Mouse (Mus musculus) embryonic stem cell, embryonic (primary cell): ENCODE results near the gene Ubxn11.
"Not testable (repeated sequence)": the region's sequence is repeated elsewhere in the genome, so short reads cannot be mapped to it uniquely, and the experiment has no call there.

ENCODE experiments used
- CTCF ChIA-PET, 4 experiments: fragments of 300-600 bp in 2 of 4; fragments of 350-600 bp in 2 of 4; sonication (Branson Sonifier 250); formaldehyde crosslinking; loops; one replicate each; lab custom pipeline; 2022; ENCODE audit warnings: inconsistent platforms in 2 of 4; lab: Charles Lee
- POLR2A ChIA-PET, 4 experiments: fragments of 300-600 bp in 2 of 4; fragments of 350-600 bp in 2 of 4; sonication (Branson Sonifier 250); formaldehyde crosslinking; loops; one replicate each; lab custom pipeline; 2022; ENCODE audit warnings: antibody characterized with exemption in 4 of 4, inconsistent platforms in 1 of 4; lab: Charles Lee

Ubxn11 gene

DNA sequence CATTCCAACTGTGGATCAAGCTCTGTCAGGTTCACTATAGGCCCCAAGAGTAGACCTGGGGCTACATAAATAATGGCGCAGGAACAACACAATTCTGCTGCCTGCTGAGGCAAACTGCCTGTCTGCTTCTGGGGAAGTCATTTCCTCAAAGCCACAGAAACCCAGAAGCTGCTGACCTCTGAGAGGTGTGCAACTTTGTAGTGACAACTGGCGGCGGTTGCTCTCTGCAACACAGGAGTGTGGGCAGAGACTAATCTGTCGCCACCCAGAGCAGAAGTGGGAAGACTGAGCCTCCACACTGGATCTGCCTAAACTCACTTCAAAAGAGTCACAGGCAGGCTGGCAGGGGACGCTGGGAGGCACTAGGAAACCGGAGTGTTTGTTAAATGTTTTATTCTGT lies 27.1 kb downstream of the Ubxn11 start:
- CTCF ChIA-PET = interaction anchor here in 3 of 4 experiments (0.5 to 5.5 kb wide), 14 partner anchors 9 to 289 kb away, joined by 3 to 26 read pairs (median 5); partner anchors contain the start of gene Cep85 (in 1 of the 3)
- POLR2A ChIA-PET = interaction anchor here in 3 of 4 experiments (0.6 to 20.3 kb wide), 27 partner anchors 9 to 782 kb away, joined by 3 to 285 read pairs (median 4); partner anchors contain the start of genes Cep85 (in 2 of the 3), Pdik1l (in 2 of the 3), Ubxn11 (in 2 of the 3) and Cd52 (in 1 of the 3)

DNA sequence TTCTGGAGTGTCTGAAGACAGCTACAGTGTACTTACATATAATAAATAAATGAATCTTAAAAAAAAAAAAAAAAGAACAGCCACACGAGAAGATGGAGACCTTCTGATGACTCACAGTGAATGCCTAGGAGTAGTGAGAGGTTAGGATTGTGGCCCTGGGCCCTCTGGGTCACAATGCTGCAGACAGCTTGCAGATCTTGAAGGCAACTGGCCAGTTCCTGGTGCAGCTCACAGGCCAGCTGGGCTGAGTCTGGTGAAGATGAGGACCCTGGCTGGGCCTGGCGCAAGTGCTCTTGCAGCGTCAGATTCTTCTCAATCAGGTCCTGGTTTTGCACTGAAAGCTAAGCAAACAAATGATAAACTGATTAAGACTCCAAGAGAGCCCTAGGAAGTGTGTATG lies 29.7 kb downstream of the Ubxn11 start:
- ChIA-PET POLR2A (interaction anchor here in 2 of 4 experiments (0.6 to 20.3 kb wide), 5 partner anchors 9 to 111 kb away, joined by 3 to 285 read pairs (median 5); partner anchors contain the start of genes Cd52 (in 1 of the 2) and Ubxn11 (in 1 of the 2)), CTCF (interaction anchor here in 3 of 4 experiments (0.5 to 1.9 kb wide), 5 partner anchors 8 to 1424 kb away, joined by 3 to 11 read pairs (median 6); no protein-coding TSS in a partner anchor)

DNA sequence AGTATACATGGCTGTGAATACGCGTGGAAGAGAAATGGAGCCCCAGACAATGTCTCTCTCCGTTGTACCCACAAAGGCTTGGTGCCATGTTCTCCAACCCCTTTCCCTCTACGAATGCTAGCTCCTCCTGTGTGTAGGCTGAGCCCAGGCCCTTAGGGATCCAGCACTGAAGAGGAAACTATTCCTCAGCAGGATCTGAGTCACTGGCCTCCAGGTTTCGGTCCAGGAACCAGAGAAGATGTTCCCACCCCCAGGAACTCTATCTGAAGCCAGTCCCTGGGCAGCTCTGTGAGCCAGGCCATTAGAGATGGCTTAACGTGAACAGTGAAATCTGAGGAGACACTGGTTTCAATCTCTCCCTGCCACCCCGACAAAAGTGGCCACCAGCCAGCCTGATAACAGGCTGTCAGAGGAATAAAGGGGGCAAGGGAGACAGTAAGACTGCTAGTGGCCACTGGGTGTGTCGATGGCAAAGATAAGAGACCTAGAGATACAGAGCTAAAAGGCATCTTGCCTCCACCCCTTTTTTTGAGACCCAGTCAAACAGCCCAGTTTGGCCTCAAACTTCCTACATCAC lies 30.2 kb downstream of the Ubxn11 start:
- POLR2A ChIA-PET = interaction anchor here in 2 of 4 experiments (0.5 to 20.3 kb wide), 7 partner anchors 10 to 210 kb away, joined by 3 to 285 read pairs (median 4); partner anchors contain the start of genes Cd52 (in 1 of the 2) and Ubxn11 (in 1 of the 2)
- CTCF ChIA-PET = interaction anchor here in 3 of 4 experiments (0.5 to 1.9 kb wide), 8 partner anchors 9 to 1425 kb away, joined by 3 to 11 read pairs (median 4); no protein-coding TSS in a partner anchor

DNA sequence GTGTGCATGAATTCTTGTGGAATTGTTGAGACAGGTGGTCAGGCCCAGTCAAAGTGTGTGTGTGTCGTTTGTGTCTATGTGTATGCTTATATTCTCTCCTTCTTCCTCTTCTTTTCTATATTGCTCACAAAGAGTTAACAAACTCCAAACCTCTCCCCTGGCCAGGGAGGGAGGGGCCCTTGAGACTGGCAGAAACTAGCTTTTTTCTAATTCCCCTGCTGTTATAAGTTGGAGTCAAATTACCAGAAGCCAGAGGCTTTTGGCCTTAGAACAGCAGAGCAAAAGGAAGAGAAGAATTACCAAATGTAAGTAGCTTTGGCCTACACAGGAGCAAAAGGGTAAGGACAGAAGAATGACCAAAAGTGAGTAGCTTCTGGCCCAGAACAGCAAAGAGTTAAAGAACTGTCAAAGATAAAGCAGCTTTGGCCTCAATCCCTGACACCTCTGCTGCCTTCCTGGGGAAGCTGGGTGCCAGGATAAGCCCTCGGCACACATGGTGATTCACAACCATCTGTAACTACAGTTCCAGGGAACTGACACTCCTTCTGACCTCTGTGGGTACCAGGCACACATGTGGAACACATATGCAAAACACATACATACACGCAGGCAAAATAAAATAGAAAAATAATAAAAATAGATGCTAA lies 34.0 kb downstream of the Ubxn11 start:
- ChIA-PET CTCF (interaction anchor here in 2 of 4 experiments (0.8 to 1.6 kb wide), 2 partner anchors 13 to 119 kb away, joined by 5 read pairs; no protein-coding TSS in a partner anchor), POLR2A (interaction anchor here in 3 of 4 experiments (0.6 to 4.0 kb wide), 5 partner anchors 7 to 249 kb away, joined by 3 to 17 read pairs (median 5); partner anchors contain the start of genes Rps6ka1 (in 1 of the 3) and Sh3bgrl3 (in 1 of the 3))

DNA sequence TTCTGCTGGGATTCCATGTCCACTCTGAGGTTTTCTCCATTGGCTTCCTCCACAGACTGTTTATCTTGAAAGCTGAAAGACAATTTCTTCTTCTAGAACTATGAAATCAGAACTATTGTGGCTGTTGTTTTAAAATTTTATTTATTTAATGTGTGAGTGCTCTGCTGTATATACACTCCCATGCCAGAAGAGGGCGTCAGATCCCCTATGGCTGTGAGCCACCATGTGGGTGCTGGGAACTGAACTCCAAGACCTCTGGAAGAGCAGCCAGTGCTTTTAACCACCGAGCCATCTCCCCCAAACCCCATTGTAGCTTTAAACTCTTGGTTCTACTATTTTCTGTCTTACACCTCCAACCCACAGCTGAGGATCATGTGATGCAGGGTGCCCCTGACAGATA lies 36.5 kb downstream of the Ubxn11 start:
- POLR2A ChIA-PET = interaction anchor here in 3 of 4 experiments (0.6 to 4.0 kb wide), 11 partner anchors 10 to 204 kb away, joined by 3 to 20 read pairs (median 3); partner anchors contain the start of genes Sh3bgrl3 (in 2 of the 3), Slc30a2 (in 1 of the 3) and Trim63 (in 1 of the 3)

DNA sequence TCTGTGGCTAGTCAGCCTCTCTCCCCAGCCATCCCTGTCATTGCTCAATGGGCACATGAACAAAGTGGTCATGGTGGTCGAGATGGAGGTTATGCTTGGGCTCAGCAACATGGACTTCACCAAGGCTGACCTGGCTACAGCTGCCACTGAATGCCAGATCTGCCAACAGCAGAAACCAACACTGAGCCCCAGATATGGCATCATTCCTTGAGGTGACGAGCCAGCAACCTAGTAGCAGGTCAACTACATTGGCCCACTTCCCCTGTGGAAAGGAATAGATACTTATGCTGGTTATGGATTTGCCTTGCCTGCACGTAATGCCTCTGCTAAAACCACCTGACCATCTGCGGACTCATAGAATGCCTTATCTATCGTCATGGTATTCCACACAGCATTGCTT lies 41.9 kb downstream of the Ubxn11 start:
- CTCF ChIA-PET, POLR2A ChIA-PET: not testable (repeated sequence)

More for the DNA sequence above, 36.5 kb downstream of the Ubxn11 start:
- CTCF ChIA-PET = interaction anchor here in 3 of 4 experiments (0.6 to 1.8 kb wide), 7 partner anchors 9 to 103 kb away, joined by 3 to 6 read pairs (median 4); partner anchors contain the start of gene Sh3bgrl3 (in 1 of the 3)

DNA sequence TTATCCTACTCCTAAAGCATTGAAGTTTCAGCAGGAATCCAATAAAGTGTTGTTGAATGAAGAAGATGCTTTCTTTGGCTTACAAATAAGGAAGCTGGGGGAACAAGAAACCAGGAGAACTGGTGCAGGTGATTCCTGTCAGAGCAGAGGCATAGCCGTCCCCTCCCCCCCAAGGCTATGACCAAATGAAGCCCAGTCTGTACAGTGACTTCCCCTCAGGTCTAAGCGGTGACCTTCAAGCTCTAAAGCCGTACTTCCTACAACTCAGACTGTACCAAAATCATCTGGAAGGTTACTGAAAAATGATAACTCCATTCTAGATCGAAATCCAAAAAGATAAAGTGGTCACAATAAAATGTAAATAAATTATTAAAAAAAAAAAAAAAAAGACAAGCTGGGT lies 47.0 kb downstream of the Ubxn11 start:
- ChIA-PET CTCF (no interaction called here), POLR2A (interaction anchor here in 2 of 4 experiments (0.8 to 1.3 kb wide), 5 partner anchors 12 to 181 kb away, joined by 3 to 4 read pairs (median 3); partner anchors contain the start of genes Cep85 (in 1 of the 2) and Hmgn2 (in 1 of the 2))

DNA sequence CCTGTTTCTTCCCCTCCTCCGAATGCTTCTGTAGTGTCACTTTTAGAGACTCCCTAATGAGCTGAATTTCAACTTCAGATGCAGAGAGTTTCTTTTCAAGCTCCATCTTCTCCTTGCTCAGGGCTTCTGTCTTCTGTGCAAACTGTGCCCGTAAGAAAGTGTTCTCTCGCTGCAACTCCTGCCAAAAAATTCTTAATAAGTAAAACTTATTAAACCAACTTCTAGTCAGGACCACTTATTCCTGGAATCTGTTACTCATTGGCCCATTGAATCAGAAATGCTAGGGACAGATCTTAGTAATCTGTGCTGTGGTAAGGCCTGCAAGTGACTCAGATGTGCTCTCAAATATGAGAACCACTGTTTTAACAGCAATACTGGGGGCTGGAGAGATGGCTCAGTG lies 49.7 kb downstream of the Ubxn11 start:
- ChIA-PET POLR2A (interaction anchor here in 2 of 4 experiments (1.0 to 1.5 kb wide), 2 partner anchors 24 kb away, joined by 4 read pairs; partner anchors contain the start of gene Sh3bgrl3 (in 1 of the 2)), CTCF (no interaction called here)

DNA sequence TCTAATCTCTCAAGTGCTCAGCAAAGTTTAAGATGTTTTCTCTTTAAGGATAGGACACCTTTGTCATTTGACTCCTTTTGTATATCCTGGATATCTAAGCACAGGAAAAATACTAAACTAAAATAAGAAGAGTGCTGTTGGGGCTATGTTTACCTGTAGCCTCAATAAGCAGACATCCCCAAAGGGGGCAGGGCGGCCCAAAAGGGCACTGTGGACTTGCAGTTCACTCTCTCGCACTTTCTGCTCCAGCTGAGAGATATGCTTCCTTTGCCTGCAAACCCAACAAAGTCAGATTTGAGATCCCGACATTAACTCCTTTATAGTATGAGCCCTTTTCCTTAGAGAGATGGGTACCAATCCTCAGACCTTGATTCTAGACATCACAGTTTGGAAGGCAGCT lies 51.3 kb downstream of the Ubxn11 start:
- ChIA-PET POLR2A (interaction anchor here in 1 of 4 experiments (0.5 to 1.6 kb wide), 5 partner anchors 13 to 344 kb away, joined by 3 to 4 read pairs (median 4); no protein-coding TSS in a partner anchor), CTCF (interaction anchor here in 2 of 4 experiments (1.1 to 2.4 kb wide), 3 partner anchors 12 to 33 kb away, joined by 5 to 10 read pairs (median 5); partner anchors contain the start of gene Cep85 (in 1 of the 2))

DNA sequence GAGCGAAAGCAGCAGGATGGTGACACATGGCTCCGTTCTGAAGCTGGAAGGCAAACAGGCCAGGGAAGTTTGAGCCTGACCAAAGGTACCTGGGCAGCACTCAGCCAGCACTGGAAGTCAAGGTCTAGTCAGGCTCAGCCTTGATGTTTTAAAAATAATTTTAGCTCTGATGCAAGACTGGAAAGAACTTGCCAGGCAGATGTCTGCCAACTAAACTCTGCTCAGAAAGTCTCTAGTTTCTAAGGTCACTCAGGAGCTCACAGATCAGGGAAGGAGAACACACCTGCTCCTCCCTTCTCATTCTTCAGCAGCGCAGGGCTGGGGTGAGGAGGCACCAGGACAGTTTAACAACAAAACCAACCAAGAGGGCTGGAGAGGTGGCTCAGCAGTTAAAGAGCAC lies 52.0 kb downstream of the Ubxn11 start:
- ChIA-PET POLR2A (interaction anchor here in 3 of 4 experiments (0.7 to 1.6 kb wide), 9 partner anchors 13 to 559 kb away, joined by 3 to 4 read pairs (median 3); partner anchors contain the start of gene Cep85 (in 1 of the 3)), CTCF (interaction anchor here (0.6 to 2.4 kb wide), 7 partner anchors 12 to 62 kb away, joined by 3 to 10 read pairs (median 5); partner anchors contain the start of genes Cep85 (in 1 of the 4) and Sh3bgrl3 (in 1 of the 4))

DNA sequence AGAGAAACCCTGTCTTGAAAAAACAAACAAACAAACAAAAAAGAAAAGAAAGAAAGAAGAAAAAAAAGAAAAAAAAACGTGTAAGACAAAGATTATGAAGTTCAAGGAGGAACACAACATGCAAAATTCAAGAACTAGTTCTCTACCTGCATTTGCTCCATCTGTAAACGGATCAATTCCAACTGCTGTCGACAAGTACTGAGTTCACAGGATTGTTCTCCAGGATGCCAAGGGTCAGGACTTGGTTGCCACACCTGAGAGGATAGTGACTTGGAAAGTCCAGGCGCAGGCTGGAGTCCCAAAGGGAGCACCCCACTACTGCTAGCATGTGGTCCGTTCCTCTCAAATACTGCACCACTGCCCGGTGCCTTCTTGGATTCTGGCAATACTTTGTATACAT lies 53.2 kb downstream of the Ubxn11 start:
- CTCF ChIA-PET = interaction anchor here in 2 of 4 experiments (0.5 to 2.4 kb wide), 4 partner anchors 11 to 44 kb away, joined by 3 to 10 read pairs (median 5); partner anchors contain the start of gene Sh3bgrl3 (in 1 of the 2)
- POLR2A ChIA-PET = interaction anchor here in 1 of 4 experiments (1.2 kb wide), 1 partner anchor 11 kb away, joined by 3 read pairs; no protein-coding TSS in a partner anchor

DNA sequence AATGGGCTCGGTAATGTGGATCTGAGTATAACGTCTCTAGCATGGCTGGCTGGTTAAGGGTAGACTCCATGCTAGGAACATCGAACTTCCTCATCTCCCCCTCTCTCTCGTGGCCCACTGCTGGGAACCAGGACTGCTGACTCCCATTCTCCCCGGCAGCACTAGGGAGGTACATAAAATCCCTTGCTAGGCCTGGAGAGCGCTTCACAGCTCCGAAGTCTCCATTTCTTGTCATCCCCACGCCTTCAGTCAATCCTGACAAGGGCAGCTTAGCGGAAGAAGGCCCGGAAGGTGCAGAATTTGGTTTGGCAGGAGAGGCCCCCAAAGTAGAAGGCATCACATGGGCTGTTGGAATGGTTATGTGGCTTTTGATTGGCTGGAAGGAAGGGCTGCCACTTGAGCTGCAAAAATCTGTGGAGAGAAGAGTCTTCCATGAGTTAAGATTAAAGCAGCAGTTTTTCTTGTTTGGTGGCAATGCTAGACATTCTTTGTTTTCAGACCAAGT lies 53.6 kb downstream of the Ubxn11 start:
- ChIA-PET CTCF (interaction anchor here in 2 of 4 experiments (0.6 to 1.9 kb wide), 3 partner anchors 11 to 192 kb away, joined by 3 to 7 read pairs (median 3); partner anchors contain the start of gene Sh3bgrl3 (in 1 of the 2)), POLR2A (interaction anchor here in 2 of 4 experiments (1.0 to 1.4 kb wide), 4 partner anchors 8 to 188 kb away, joined by 3 read pairs; partner anchors contain the start of gene Hmgn2 (in 1 of the 2))

DNA sequence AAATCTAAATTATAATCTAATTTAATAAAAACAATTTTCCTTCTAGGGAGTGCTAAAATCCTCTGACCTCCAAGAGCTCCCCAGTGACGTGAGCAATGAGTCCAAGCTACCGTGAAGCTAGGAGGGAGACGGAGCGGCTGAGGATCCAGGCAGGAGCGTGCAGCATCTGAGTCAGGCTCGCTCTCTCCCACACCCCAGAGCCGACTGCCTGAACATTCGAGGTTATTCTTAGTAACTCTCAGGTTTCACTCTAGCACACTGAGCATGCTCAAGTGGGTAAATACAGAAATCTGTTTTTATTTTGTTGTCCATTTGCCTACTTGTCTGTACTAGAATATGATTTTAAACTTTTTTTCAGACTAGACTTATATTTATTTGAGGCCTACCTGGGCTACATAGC lies 54.4 kb downstream of the Ubxn11 start:
- POLR2A ChIA-PET = interaction anchor here in 3 of 4 experiments (0.7 to 1.4 kb wide), 6 partner anchors 9 to 188 kb away, joined by 3 to 4 read pairs (median 3); partner anchors contain the start of gene Hmgn2 (in 1 of the 3)

DNA sequence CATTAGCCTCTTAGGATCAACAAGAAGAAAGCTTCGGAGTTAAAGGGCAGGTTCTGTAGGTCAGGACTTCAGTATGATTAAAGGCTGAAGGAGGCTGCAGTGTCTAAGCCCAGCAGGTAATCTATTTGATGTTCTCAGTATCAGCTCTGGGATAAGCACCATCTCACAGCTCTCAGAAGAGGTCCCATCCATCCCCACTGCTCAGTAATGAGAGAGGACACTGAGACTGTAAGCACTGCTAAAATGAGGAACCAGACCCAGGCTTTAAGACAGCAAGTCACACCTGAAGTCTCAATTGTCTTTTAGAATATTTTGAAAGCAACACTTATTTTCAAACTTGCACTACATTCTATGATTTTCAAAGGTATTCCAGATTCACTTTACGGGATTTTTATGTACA lies 55.2 kb downstream of the Ubxn11 start:
- CTCF ChIA-PET = interaction anchor here in 3 of 4 experiments (0.6 to 2.8 kb wide), 7 partner anchors 9 to 42 kb away, joined by 3 to 20 read pairs (median 3); partner anchors contain the start of gene Cep85 (in 1 of the 3)
- POLR2A ChIA-PET = interaction anchor here in 2 of 4 experiments (0.6 to 1.5 kb wide), 7 partner anchors 7 to 189 kb away, joined by 3 to 4 read pairs (median 3); partner anchors contain the start of gene Hmgn2 (in 1 of the 2)

More for the DNA sequence above, 54.4 kb downstream of the Ubxn11 start:
- CTCF ChIA-PET = interaction anchor here in 2 of 4 experiments (1.3 to 2.8 kb wide), 3 partner anchors 10 to 30 kb away, joined by 3 to 20 read pairs (median 3); partner anchors contain the start of gene Cep85 (in 1 of the 2)

DNA sequence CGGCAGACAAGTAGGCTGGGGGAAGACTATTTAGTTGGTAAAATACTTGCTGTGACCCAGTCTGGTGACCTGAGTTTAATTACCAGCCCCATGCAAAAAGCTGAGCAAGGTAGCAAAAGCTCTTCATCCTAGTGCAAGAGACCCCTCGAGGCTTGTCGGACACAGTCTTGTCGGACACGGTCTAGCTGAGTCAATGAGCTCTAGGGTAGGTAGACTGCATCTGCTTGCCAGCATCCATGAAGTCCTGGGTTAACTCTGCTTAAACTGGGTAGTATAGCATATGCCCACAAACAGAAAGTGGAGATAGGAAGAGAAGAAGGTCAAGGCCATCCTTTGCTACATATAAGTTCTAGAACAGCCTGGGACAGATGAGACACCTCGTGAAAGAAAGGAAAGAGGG lies 56.4 kb downstream of the Ubxn11 start:
- POLR2A ChIA-PET = interaction anchor here in 3 of 4 experiments (0.9 to 1.5 kb wide), 4 partner anchors 8 to 318 kb away, joined by 3 read pairs; no protein-coding TSS in a partner anchor

DNA sequence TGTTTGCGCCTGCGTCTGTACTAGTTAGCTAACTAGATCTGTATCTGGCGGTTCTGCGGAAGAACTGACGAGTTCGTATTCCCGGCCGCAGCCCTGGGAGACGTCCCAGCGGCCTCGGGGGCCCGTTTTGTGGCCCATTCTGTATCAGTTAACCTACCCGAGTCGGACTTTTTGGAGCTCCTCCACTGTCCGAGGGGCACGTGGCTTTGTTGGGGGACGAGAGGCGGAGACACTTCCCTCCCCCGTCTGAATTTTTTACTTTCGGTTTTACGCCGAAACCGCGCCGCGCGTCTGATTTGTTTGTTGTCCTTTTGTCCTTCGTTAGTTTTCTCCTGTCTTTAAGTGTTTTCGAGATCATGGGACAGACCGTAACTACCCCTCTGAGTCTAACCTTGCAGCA lies 57.7 kb downstream of the Ubxn11 start:
- CTCF ChIA-PET, POLR2A ChIA-PET: not testable (repeated sequence)

More for the DNA sequence above, 56.4 kb downstream of the Ubxn11 start:
- CTCF ChIA-PET = interaction anchor here in 2 of 4 experiments (0.6 to 2.8 kb wide), 6 partner anchors 7 to 1275 kb away, joined by 3 to 20 read pairs (median 3); partner anchors contain the start of gene Pafah2 (in 1 of the 2)

DNA sequence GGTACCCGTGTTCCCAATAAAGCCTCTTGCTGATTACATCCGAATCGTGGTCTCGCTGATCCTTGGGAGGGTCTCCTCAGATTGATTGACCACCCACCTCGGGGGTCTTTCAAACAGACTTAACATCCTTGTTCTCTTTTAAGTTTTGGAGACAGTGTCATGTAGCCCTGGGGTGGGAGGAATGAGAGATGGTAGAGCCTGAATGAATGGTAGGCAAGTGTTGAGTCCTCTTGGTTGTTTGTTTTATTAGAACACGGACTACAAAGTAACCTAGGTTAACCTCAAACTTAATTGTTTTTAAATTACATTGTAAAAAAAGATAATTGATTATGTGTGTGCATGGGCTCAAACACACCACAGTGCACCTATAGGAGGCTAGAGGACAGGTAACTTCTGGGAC lies 62.2 kb downstream of the Ubxn11 start:
- ChIA-PET CTCF (interaction anchor here in 1 of 4 experiments (2.9 kb wide), 1 partner anchor 10 kb away, joined by 10 read pairs; no protein-coding TSS in a partner anchor), POLR2A (no interaction called here)
